Comparison of ENCODE assay signal across 8 mouse cellular contexts in genomic region chr8:84731371-84732177, GRCm38 (mm10). TPM values are rescaled to one million over a fixed set of nuclear protein-coding genes. Genes with fewer than 3 reads are reported as not detected.
A peak's percentile ranks its signal among the peaks of the same experiment; 100 is the strongest.
DNase-seq lines count a peak whose midpoint lies in the region; ATAC-seq lines count a peak whose summit lies in the region.

No protein-coding gene starts in this region.

- ATAC-seq in forebrain, embryonic 14.5 days = no peak
- no peak for ATAC-seq in liver, embryonic 16.5 days (ENCODE audit: low read depth)

- peak overlapping the region; percentile 87 for H3K27ac ChIP-seq in heart, embryonic 10.5 days
- peak overlapping the region; percentile 92 for H3K27ac ChIP-seq in forebrain, embryonic 14.5 days (ENCODE audit: low read depth, low read length)
- H3K27ac ChIP-seq in liver, embryonic 16.5 days (ENCODE audit: low read length) = peak overlapping the region; percentile 98

- DNase-seq in heart, embryonic 10.5 days (ENCODE audit: low spot score) = no peak
- DNase-seq in heart, postnatal 10 days = no peak
- peak; percentile 46 for DNase-seq in NIH3T3 (ENCODE audit: low read depth)
- no peak for DNase-seq in forebrain, embryonic 14.5 days (ENCODE audit: low spot score)
- DNase-seq in frontal cortex, postnatal 10 days (ENCODE audit: low spot score in 2 of 2) = no peak
- no peak for DNase-seq in spleen, adult 12 weeks (ENCODE audit: low spot score)
- no peak for DNase-seq in spleen, postnatal 4 days (ENCODE audit: low spot score in 2 of 2)

- H3K27me3 ChIP-seq in heart, embryonic 10.5 days (ENCODE audit: insufficient read depth, poor library complexity, severe bottlenecking) = peaks cover 87% of the 10 kb centered on the region
- H3K27me3 ChIP-seq in forebrain, embryonic 14.5 days (replicated peaks; ENCODE audit: control insufficient read depth, insufficient read depth, low read length) = no peaks in the 10 kb centered on the region
- no peaks in the 10 kb centered on the region for H3K27me3 ChIP-seq in liver, embryonic 16.5 days (ENCODE audit: control insufficient read depth, insufficient read depth, low read depth, low read length)

- no peak overlapping the region for H3K4me3 ChIP-seq in heart, embryonic 10.5 days
- H3K4me3 ChIP-seq in forebrain, embryonic 14.5 days (ENCODE audit: low read depth, low read length) = no peak overlapping the region
- H3K4me3 ChIP-seq in liver, embryonic 16.5 days (ENCODE audit: low read depth, low read length) = peak overlapping the region; percentile 37

- H3K4me2 ChIP-seq in forebrain, embryonic 14.5 days (ENCODE audit: low read length) = 0 out of 2 replicates have a peak overlapping the region, but pooled peaks have one; percentile 23
- H3K4me2 ChIP-seq in liver, embryonic 16.5 days (ENCODE audit: low read depth, low read length) = peak overlapping the region; percentile 58

- H3K4me1 ChIP-seq in heart, embryonic 10.5 days = peaks cover 85% of the 10 kb centered on the region
- H3K4me1 ChIP-seq in forebrain, embryonic 14.5 days (ENCODE audit: control insufficient read depth, insufficient read depth, low read length) = peaks cover 74% of the 10 kb centered on the region
- H3K4me1 ChIP-seq in liver, embryonic 16.5 days (ENCODE audit: control insufficient read depth, low read depth, low read length) = peaks cover 67% of the 10 kb centered on the region

- peak overlapping the region; percentile 51 for H3K9ac ChIP-seq in forebrain, embryonic 14.5 days (ENCODE audit: low read length)
- peak overlapping the region; percentile 78 for H3K9ac ChIP-seq in liver, embryonic 16.5 days (ENCODE audit: low read depth, low read length)

- WGBS in heart, embryonic 10.5 days = 60% methylated on average over 11 of the region's 11 CpGs
- WGBS in forebrain, embryonic 14.5 days = 59% methylated on average over 11 of the region's 11 CpGs
- WGBS in liver, embryonic 16.5 days (ENCODE audit: insufficient replicate concordance) = 54% methylated on average over 11 of the region's 11 CpGs

- no peaks in the 10 kb centered on the region for H3K36me3 ChIP-seq in heart, embryonic 10.5 days
- peaks cover 24% of the 10 kb centered on the region for H3K36me3 ChIP-seq in forebrain, embryonic 14.5 days (ENCODE audit: control insufficient read depth, insufficient read depth, low read length)
- no peaks in the 10 kb centered on the region for H3K36me3 ChIP-seq in liver, embryonic 16.5 days (ENCODE audit: control insufficient read depth, insufficient read depth)

- intact Hi-C loops in heart, postnatal 10 days (cut with DNase I) = no loop called here

- H3K9me3 ChIP-seq in heart, embryonic 10.5 days = no peaks in the 10 kb centered on the region
- H3K9me3 ChIP-seq in forebrain, embryonic 14.5 days (replicated peaks; ENCODE audit: control insufficient read depth, low read length) = no peaks in the 10 kb centered on the region
- no peaks in the 10 kb centered on the region for H3K9me3 ChIP-seq in liver, embryonic 16.5 days (replicated peaks; ENCODE audit: control insufficient read depth, low read length)

RNA-seq across cellular contexts. Expression of gene G430095P16Rik, which starts 8.8 kb away (rescaled TPM):
- 2.1 and 3.2 TPM in 2 replicates for polyA plus RNA-seq in heart, embryonic 10.5 days (2016; fragmentation: Nextera tagmentation; extraction: Ambion mirVana)
- under 1 TPM; 0.50 to 0.89 TPM for total RNA-seq in heart, postnatal 10 days (2021)
- polyA plus RNA-seq in forebrain, embryonic 14.5 days (2014; fragmentation: Nextera tagmentation; extraction: Ambion mirVana) = 1.5 and 1.7 TPM in 2 replicates
- polyA plus RNA-seq in liver, embryonic 16.5 days (2015; fragmentation: Nextera tagmentation; extraction: Ambion mirVana) = 7.0 and 7.8 TPM in 2 replicates

RNA-seq across cellular contexts. Expression of gene Lyl1, which starts 30.3 kb away (rescaled TPM):
- 18.5 and 19.3 TPM in 2 replicates for polyA plus RNA-seq in heart, embryonic 10.5 days (2016; fragmentation: Nextera tagmentation; extraction: Ambion mirVana)
- 1 to 10 TPM; 8.4 to 9.1 TPM for total RNA-seq in heart, postnatal 10 days (2021)
- polyA plus RNA-seq in forebrain, embryonic 14.5 days (2014; fragmentation: Nextera tagmentation; extraction: Ambion mirVana) = 2.9 and 3.8 TPM in 2 replicates
- 43.7 and 45.6 TPM in 2 replicates for polyA plus RNA-seq in liver, embryonic 16.5 days (2015; fragmentation: Nextera tagmentation; extraction: Ambion mirVana)

RNA-seq across cellular contexts. Expression of gene Nacc1, which starts 43.9 kb away (rescaled TPM):
- polyA plus RNA-seq in heart, embryonic 10.5 days (2016; fragmentation: Nextera tagmentation; extraction: Ambion mirVana) = 22.2 and 25.0 TPM in 2 replicates
- 10 to 100 TPM; 50.2 TPM for total RNA-seq in heart, postnatal 10 days (2021)
- polyA plus RNA-seq in forebrain, embryonic 14.5 days (2014; fragmentation: Nextera tagmentation; extraction: Ambion mirVana) = 17.0 and 17.6 TPM in 2 replicates
- 5.4 and 6.3 TPM in 2 replicates for polyA plus RNA-seq in liver, embryonic 16.5 days (2015; fragmentation: Nextera tagmentation; extraction: Ambion mirVana)

RNA-seq across cellular contexts. Expression of gene Trmt1, which starts 45.5 kb away (rescaled TPM):
- polyA plus RNA-seq in heart, embryonic 10.5 days (2016; fragmentation: Nextera tagmentation; extraction: Ambion mirVana) = 59.8 and 64.6 TPM in 2 replicates
- 10 to 100 TPM; 40.3 to 40.6 TPM for total RNA-seq in heart, postnatal 10 days (2021)
- 47.8 and 52.3 TPM in 2 replicates for polyA plus RNA-seq in forebrain, embryonic 14.5 days (2014; fragmentation: Nextera tagmentation; extraction: Ambion mirVana)
- polyA plus RNA-seq in liver, embryonic 16.5 days (2015; fragmentation: Nextera tagmentation; extraction: Ambion mirVana) = 27.3 and 27.7 TPM in 2 replicates
